Mouse (Mus musculus) thymus, postnatal 36 days (tissue): Measurements from ENCODE around the gene Cenpx.

Experiments
- DNase-seq, 2 experiments: peaks; one replicate each; pipeline ENCODE4 v3.0.0; 2022; ENCODE audit warnings: mixed read lengths in 2 of 2

The Cenpx gene

DNA sequence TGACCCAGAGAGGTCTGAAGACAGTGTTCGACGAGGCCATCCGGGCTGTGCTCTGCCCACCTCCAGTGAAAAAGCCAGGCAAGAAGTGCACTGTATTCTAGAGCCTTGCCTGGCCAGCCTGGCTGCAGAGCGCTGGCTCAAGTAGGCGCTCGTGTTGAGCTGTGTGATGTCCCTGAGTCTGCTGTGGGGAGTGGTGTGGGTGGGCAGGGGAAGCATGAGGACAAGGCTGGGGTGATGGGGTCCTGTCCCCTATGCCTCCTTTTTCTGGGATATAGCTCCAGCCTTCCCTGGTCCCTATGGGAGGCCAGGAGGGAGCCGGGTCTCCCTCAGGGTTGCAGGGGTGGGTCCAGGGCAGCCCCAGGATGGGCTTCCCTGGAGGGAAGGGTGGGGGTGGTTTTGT, 10.0 kb upstream of the Cenpx start:
- no peak for DNase-seq

DNA sequence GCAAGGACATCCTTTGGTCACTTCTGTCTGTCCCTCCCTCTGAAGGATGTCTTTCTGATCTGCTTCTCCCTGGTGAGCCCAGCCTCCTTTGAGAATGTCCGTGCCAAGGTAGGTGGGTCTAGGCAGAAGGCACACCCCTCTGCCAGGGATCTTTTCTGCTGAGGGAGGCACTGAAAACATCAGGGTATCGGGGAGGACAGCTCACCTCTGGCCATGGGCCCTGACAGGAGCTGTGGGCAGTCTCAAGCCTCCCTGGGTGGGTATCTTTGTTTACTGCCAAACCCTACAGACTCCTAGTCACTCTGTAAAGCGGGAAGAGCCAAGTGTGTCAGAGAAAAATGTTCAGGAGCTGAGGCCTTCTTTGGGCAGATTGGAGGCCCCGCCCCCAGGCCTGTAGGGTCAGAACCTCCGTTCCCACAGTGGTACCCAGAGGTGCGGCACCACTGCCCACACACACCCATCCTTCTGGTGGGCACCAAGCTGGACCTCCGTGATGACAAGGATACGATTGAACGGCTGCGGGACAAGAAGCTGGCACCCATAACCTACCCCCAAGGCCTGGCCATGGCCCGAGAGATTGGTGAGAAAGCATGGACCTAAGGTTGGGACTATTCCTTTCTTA, 9.3 kb upstream of the Cenpx start:
- no peak for DNase-seq

DNA sequence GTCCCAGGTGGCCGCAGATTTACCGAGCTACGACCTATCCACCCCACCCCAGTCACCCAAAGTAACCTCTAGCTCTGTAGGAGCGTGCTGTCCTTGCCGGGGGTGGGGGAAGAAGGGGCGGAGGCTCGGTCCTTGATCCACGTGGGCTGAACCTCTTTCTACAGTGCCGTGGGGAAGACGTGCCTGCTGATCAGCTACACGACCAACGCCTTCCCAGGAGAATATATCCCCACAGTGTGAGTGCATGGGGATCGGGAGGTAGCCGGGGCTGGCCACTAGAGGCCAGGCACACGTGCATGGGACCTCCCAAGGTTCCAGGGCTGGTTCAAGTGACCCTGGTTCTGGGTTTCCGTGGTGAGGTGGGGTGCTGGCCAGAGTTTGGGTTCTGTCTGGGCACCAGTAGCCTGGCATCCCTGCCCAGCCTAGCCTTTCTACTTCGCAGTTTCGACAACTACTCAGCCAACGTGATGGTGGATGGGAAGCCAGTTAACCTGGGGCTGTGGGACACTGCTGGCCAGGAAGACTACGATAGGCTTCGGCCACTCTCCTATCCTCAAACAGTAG, 8.6 kb upstream of the Cenpx start:
- DNase-seq = no peak

DNA sequence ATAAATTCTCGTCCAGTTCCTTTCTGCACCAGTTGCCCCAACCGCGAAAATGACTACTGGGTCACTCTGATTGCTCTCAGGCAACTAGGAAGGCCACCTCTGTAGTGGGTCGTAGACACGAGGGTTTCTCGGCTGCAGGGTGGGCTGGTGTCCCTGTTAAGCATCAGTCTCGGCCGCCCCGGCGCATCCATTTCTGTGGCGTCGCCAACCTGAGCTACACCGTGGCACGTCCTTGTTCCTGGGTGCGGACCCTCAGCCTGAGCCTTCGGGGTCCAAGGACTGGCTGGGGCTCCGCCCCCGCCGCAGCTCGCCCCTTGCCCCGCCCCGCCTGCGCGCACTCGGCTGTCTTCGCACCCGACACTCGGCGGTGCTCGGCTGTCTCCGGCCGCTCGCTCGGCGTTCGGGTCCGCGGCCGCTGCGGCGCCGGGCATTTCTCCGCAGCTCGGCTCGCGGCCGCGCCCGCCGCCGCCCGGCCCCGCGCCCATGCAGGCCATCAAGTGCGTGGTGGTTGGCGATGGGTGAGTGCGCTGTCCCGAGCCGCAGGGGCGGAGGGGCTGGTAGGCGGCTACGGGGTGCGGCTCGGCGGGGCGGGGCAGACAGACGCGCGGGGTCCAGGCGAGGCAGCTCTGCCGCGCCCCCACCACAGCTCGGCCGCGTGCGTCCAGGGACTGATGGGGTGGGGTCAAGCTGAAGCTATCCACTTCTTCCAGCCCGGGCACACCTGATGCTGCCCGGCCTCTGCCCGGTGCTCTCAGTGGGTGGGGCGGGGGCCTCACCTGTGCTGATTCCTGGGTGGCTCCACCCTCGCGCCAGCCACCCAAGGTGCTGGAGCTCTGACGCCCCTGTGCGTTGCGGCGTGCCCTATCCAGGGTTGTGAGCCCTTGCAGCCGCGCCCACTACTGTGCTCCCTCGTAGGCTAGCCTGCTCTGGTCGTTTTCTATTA, 7.9 kb upstream of the Cenpx start, which contains the start of gene Rac3:
Rac3 (plus strand) TSS at position 347 of the 943 bp plus-strand sequence.
- peak; percentile 55 to 69 for DNase-seq

DNA sequence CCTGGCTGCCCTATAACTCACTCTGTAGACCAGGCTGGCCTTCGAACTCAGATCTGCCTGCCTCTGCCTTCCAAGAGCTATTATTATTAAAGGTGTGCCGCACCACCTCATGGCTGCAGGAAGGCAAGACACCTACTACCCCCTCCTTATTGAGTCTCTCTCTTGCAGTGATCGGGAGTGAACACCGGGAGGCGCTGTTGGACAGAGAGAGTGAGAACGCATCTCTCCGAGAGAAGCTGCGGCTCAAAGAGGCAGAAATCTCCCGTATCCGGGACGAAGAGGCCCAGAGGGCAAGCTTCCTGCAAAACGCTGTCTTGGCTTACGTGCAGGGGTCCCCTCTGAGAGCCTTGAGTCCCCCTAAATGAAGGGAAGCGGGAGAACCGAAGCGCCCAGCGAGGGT, 6.9 kb upstream of the Cenpx start:
- DNase-seq = peak; percentile 89 to 91

DNA sequence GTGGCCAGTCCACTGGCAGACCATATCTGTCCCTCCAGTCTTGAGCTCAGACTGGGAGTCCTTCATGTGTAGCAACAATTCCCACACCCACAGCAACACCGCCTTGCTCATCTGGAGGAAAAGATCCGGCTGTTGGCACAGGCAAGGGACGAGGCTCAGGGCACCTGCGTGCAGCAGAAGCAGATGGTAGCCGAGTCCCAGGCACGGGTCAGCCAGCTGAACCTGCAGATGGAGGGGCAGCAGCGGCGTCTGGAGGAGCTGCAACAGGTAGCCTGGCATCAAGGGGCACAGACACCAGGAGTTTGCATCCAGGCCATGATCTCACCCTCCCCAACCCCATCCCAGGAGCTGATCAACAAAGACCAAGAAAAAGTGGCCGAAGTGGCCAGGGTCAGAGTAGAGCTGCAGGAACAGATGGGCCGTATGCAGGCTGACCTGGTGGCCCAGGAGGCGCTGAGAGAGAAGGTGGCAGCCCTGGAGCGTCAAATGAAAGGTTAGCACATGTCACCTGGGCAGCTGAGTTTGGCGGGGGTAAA, 6.4 kb upstream of the Cenpx start:
- DNase-seq = no peak

DNA sequence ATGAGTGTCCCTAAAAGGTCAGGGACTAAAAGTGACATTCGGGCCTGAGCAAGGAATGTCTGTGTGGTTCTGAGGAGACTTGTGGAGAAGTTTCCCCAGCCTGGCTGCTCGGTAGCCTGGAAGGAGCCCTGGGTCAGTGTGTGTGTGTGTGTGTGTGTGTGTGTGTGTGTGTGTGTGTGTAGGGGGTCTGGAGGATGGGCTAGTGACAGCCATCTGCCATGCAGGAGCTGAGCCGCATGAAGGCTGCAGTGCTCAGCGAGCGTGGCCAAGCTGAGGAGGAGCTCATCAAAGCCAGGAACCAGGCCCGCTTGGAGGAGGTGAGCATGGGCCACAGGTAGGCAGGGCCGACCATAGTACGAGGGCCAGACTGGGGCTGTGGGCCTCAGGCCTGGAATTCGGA, 5.7 kb upstream of the Cenpx start:
- DNase-seq = no peak

DNA sequence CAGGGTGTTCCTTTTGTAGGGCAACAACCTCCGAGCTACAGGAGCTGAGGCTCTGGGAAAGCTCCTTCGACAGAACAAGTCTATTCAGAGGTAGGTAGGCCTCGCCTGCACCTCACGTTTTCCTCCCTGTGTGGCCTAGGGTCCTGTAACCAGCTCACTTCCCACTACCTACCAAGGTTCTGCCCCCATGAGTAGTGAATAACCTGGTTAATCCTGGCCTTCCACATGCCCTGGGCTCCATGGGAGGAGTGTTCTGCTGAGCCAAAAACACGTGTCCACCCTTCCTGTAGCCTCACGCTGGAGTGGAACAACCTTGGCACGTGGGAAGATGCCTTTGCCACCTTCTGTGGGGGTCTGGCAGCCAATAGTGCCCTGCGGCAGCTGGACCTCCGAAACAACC, 1.6 kb upstream of the Cenpx start:
- no peak for DNase-seq

DNA sequence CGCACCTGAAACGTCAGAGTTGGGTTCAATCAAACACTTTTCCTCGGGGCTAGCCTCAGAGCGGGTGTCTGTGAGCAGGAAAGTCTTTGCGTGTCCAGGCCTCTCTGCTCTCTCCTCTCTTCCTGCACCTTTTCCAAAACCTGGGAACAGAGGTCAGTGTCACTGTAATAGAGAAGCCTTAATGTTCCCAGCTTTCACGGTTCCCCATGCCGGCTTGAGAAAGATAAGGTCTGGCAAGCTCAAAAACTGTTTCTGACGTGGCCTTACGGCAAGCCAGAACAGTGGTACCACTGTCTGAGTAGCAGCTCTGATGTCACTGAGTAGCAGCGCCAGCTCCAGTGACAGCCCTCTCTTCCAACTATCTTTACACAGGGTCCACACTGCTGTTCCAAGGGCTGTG, 1.0 kb upstream of the Cenpx start:
- no peak for DNase-seq

DNA sequence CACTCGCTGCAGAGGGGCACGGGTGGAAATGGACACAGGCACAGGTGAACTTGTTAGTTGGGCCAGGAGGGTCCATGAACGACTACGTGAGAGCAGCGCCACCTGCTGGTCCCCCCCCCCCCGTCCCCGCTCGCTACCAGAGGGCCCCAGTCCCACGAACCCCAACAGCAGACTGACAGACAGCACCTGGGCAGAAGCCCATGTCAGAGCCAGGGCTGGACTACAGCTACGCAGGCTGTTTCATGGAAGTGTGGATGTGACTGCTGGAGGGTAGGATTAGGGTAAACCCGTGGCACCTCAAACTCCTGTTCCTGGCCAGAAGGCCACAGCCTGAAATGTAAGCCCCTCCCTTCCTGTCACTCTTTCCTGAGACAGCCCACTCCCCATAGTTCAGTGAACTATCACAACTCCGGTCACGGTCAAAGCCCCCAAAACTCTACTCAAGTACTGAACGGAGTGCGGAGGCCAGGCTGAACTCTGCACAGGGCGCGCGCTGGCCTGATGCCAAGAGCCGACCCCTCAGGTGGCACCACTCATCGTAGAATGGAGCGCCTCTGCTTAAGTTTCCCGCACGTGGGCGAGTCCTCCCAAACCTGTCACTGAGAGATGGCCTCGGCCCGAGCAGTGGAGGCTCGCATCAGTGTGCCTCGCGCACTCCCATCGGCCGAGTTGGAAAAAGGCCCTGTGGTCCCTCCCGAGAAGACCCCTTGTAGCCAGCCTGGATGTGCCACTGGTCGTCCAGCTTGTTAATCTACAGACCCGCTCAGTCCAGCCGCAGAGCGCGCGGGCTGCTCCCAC, 568 bp downstream of the Cenpx start:
- DNase-seq = peak; percentile 68 to 70

DNA sequence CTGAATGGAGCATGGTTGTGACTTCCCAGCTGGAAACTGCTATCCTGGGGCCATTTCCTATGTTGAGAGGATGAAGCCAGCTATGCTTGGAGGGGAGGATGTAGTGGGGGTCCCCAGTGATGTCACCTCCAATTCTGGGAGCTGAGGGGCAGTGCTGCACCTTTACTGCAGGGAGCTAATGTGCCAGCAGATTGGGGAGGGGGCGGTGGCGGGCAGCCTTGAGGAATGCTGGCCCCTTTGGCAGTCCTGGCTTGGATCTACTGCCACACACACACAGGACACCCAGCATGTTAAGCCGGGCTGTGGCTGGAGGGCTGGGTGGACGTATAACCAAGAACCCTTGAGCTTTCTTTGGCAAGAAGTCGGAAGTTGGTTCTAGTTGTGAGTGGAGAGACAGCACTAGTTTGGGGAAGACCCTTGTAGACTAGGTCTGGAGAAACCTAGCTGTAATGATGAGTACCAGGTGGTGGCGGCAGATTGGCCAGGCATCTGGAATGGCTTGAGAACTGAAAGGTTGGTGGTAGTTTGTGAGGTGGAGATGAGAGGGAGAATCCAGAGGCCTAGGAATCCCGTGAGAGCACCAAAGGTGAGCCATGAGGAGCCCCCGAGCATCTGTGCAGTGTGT, 1.4 kb downstream of the Cenpx start:
- peak in 1 of 2 experiments; percentile 25 for DNase-seq

DNA sequence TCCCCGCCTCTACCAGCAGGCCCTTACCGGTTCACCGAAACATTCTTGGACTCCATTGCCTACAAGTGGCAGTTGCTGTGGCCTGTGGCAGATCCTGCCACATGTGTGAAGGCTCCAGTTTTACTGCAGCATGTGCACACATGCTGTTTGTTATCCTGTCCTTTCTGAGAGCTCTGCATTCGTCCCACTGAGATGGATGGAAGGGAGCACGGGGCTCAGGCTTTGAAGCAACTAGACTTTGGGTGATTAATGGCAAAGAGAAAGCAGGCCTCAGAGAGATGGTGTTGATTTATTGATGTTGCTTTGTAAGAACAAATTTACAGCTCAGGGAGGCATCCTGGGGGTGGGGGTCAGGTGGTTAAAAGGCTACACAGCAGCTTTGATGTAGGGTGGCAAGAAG, 2.9 kb downstream of the Cenpx start:
- DNase-seq = no peak

DNA sequence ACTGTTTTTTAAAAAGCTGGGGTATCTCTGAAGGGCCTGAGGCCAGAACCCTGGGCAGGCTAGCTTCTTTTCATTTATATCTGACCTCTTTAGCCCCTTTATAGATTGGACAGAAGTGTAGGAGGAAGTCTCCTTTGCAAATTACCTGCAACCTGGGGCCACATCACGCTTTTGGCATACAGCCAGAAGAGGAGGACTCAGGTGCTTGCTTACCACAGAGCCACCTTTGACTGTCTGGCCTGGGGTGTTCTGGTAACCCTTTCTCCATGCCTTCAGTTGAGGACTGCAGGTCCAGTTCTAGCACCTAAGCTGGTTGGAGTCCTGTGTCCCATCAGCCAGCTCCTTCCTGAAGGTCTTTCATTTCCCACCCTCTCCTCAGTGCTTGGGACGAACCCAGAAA, 4.0 kb downstream of the Cenpx start:
- DNase-seq = no peak

DNA sequence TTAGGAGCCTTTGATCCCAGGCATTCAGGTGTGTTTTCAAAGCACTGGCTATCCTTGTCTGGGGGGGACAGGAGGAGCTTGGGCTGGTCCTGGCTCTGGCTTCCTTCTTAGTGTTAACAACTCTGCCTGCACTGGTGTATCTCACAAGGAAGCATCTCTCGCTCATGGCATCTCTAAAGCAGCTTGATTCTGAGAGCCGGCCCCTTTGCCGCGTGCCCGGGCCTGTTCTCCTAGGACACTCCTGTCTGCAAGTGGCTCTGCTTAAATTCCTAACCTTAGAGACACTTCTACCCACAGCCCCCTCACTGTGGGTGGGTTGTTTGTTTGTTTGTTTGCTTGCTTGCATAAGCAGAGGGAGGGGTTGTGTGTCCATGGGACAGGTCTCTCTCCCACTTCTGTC, 5.6 kb downstream of the Cenpx start:
- no peak for DNase-seq

DNA sequence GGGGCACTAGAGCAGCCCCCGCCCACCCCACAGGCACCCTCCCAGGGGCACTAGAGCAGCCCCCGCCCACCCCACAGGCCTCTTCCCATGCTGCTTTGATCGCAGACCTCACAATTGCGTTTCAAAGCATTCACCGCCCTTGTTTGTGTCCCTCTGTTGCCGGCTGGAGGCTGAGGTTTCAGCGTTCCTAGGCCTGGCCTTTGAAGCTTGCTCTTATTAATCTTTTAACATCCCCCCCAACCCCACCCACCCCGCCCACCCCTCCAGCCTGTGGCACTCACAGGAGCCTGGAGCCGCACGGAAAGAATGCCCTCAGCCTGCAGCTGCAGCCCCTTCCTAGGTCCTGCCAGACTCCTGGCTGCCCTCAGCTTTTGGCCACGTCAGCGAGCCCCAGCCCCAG, 6.3 kb downstream of the Cenpx start:
- DNase-seq = no peak

DNA sequence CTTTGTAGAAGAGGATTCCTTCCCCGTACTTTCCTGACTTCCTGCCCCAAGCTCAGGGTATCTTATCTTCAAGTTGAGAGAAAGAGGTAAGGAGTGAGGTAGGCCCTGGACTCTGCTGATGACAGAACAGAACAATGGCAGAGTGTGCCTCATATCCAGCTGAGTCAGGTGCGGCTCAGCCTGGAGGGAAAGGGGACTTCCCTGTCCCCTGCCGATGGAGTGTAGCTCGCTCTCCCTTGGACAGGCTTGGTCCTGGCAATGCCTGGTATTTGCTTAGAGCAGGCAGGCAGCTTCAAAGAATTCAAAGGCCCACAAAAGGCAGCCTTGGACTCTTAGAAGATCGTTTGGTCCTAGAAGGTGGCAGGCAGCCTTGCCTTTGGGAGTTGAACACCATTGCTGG, 7.4 kb downstream of the Cenpx start:
- DNase-seq = no peak

DNA sequence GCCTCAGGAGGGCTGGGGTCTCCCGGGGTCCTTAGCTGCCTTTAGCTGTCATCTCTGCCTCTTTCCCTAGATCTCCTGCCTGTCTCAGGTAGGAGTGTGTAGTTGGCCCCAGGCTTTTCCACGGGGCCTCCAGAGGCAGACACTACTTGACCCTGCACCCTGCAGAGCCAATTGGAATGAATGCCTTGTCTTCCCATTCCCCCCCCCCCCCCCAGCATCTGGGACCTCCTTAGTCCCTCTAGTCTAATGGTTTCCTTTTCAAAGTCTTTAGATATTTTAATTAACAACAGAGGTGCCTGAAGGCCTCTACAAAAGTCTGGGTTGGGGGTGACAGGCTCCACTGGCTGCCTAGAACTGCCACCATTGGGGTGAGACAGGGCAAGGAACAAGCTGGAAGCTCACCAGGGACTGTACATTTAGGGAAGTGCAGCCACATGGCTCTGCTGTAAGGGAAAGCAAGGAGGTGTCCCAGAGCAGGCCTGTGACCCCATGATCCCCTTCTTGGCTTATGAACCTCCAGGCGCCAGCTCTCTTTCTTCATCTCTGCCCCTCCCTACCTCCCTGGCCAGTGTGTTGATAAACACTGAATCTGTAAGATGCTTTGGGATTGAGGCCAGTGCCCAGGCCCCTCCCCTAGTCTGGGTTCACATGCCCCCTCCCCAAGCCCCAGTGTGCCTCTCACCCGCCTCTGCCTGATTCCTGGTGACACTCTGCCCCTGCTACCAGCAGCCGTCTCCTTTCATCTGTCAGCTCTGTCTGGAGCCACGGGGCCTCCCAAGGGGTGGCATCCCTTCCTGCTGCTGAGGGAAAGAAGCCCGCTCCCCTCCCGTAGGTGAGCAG, 8.8 kb downstream of the Cenpx start:
- no peak for DNase-seq

DNA sequence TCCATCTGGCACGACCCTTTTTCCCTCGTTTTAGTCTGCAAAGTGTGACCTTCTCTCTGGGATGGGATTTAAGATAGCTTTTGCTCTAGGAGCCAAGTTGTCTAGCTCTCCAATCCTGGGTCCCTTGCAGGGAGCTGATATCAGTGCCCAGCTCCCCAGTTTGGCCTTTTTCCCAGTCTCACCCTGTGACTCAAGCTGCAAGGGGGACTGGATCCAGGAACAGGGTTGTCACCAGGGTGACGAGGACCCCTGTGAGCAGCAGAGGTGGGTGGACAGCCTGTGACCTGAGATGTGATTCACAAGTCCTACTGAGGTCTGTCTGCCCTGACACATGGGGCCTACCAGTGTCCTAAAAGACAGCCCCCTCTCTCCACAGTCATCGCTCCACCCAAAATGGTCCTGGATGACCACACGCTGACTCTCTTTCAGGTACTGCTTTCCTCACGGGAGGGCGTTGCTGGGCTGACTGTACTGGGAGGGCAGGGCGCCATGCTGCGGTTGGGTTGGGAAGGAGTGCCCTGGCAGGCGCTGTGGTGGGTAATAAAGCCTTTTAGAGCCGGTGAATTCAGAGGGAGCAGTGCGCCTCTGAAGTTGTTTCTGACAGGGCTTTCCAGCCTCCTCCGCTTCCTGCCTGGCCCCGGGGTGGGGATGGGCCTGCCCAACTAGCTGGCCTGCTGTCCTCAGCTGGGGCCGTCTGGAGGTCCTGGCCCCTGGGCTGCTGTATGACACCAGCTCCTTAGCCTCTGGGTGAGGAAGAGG, 9.7 kb downstream of the Cenpx start:
- DNase-seq = no peak

DNA sequence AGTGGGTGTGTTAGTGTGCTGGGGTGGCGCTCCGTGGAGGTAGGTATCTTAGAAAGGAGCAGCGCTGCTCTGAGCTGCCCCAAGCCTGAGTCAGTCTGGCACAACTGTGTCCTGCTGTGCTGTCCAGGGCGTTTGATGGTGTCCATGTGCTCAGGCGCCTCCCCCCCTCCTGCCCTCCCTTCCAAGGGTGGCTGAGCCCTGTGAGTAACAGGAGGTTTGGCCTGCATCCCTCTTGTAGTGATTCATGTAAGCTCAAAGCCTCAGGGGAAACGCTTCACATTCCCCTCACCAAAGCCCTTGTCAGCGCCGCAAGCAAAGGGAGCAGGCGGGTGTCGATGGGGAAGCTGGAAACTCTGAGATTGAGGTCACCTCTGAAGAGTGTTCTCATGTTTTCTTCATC, 15.8 kb downstream of the Cenpx start:
- no peak for DNase-seq

DNA sequence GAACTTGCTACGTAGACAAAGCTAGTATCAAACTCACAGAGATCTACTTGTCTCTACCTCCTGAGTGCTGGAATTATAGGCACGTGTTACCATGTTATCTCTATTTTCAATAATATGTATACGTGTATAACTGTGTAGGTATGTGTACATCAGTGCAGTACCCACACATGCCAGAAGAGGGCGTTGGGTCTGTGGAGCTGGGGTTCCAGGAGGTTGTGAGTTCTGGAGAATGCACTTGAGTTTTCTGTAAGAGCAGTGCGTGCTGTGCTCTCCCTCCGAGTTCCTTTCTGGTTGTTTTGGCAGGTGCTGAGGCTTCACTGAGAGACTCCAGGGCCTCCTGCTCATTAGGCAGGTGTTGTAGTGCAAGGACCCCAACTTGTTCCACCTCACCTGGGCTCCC, 17.0 kb downstream of the Cenpx start:
- no peak for DNase-seq

DNA sequence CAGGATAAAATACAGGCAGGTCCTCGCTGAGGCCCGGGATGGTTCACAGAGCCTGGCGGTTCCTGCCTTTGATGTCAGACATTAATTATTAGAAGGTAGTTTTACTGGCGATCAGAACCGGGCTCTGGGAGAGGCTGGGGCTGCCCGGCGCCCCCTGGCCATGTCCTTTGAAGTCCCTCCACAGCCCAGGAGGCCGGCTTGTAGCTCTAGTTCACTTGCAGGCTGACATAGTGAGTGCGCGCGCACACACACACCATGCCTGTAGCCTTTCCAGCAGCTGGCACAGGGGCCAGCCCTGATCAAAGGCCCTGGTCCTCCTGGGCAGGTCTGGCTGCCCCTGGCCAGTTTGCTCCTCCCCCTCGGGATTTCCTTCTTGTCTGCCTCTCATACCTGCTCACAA, 17.9 kb downstream of the Cenpx start:
- no peak for DNase-seq
